8 mouse cellular contexts compared by ENCODE assay signal in the genomic region with DNA sequence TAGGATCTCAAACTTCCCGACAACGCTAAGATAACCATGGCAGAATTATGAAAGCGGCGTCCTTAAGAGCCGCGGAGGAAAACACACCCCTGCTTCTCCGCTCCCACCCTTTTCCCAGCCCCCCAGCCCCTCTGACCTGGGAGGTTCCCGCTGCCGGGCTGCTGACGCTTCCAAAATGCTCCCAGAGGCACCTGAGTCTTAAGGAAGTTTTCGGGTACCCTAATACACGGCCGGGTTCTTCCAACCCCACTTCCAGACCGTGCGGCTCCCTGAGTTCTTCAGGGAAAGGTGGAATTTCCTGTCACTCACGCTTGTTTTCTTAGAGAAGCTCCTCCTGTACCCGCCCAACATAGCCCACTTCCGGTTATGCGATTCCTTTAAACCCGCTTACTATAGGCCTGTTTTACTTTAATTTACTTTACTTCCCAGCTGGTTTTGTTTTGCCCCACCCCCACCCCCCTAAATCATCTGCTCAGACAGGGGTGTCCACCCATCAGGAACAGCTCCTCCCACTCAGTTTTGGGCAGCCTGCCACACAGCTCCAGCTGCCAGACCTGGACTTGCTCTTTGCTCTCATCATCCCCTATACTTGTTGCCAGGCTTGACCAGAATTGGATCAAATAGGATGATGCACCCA. TPM values are rescaled to one million over a fixed set of nuclear protein-coding genes. Genes with fewer than 3 reads are reported as not detected.
DNase-seq lines count a peak whose midpoint lies in the region; ATAC-seq lines count a peak whose summit lies in the region.

Gene Zfp945, minus strand, starts transcription at position 290 of the 637 bp plus-strand sequence.

- H3K9ac ChIP-seq in heart, embryonic 12.5 days, result peak within 1 kb of the TSS; percentile 85
- H3K9ac ChIP-seq in kidney, embryonic 16.5 days (replicated peaks; ENCODE audit: low read length), result peak within 1 kb of the TSS; percentile 84

- no peaks in the 10 kb centered on the region for H3K4me1 ChIP-seq in brown adipose tissue, adult 24 weeks (ENCODE audit: control insufficient read depth, insufficient read depth, insufficient read length, low read length)
- peaks cover 8% of the 10 kb centered on the region for H3K4me1 ChIP-seq in heart, embryonic 12.5 days (replicated peaks)
- H3K4me1 ChIP-seq in kidney, embryonic 16.5 days (ENCODE audit: insufficient read depth, low read length), result peaks cover 9% of the 10 kb centered on the region

- ATAC-seq in CD4-positive, CD25-positive, alpha-beta regulatory T cell, adult 4 months, result peak; percentile 63
- peak; percentile 87 for ATAC-seq in heart, embryonic 12.5 days (ENCODE audit: insufficient number of reproducible peaks, low FRiP score)
- peak; percentile 97 for ATAC-seq in kidney, embryonic 16.5 days (ENCODE audit: low FRiP score, low TSS enrichment)
- peak; percentile 55 for ATAC-seq in monocyte, adult 5-6 weeks (replicated peaks; ENCODE audit: insufficient number of reproducible peaks, low FRiP score, low TSS enrichment, poor library complexity, severe bottlenecking)

- peak within 1 kb of the TSS; percentile 61 for H3K4me2 ChIP-seq in heart, embryonic 12.5 days
- peak within 1 kb of the TSS; percentile 66 for H3K4me2 ChIP-seq in kidney, embryonic 16.5 days (replicated peaks; ENCODE audit: low read depth, low read length)

- peak within 1 kb of the TSS; percentile 75 for H3K27ac ChIP-seq in brown adipose tissue, adult 24 weeks (replicated peaks; ENCODE audit: low read depth, low read length)
- peak within 1 kb of the TSS; percentile 92 for H3K27ac ChIP-seq in heart, embryonic 12.5 days (ENCODE audit: poor library complexity, severe bottlenecking)
- peak within 1 kb of the TSS; percentile 93 for H3K27ac ChIP-seq in kidney, embryonic 16.5 days (ENCODE audit: low read length)

- no peaks in the 10 kb centered on the region for H3K9me3 ChIP-seq in heart, embryonic 12.5 days (replicated peaks)
- no peaks in the 10 kb centered on the region for H3K9me3 ChIP-seq in kidney, embryonic 16.5 days (ENCODE audit: low read length)

- peaks cover 16% of the 10 kb centered on the region for H3K36me3 ChIP-seq in heart, embryonic 12.5 days
- peaks cover 16% of the 10 kb centered on the region for H3K36me3 ChIP-seq in kidney, embryonic 16.5 days (ENCODE audit: insufficient read depth, low read length)
- H3K36me3 ChIP-seq in splenic B cell, adult 2 months (ENCODE audit: control insufficient read depth, insufficient read depth, low read length, poor library complexity, severe bottlenecking), result no peaks in the 10 kb centered on the region

- 0% methylated on average over 20 of the region's 20 CpGs for WGBS in heart, embryonic 12.5 days
- 0% methylated on average over 20 of the region's 20 CpGs for WGBS in kidney, embryonic 16.5 days

- peak; percentile 23 for DNase-seq in fat pad, adult 2 months (ENCODE audit: extremely low read depth, low read depth, low spot score)
- peak; percentile 74 for DNase-seq in liver
- peak; percentile 45 for DNase-seq in splenic B cell, adult 2 months (ENCODE audit: low read depth, low spot score)

- H3K27me3 ChIP-seq in heart, embryonic 12.5 days (replicated peaks), result no peaks in the 10 kb centered on the region
- H3K27me3 ChIP-seq in kidney, embryonic 16.5 days (ENCODE audit: insufficient read depth, low read length), result no peaks in the 10 kb centered on the region
- no peaks in the 10 kb centered on the region for H3K27me3 ChIP-seq in splenic B cell, adult 2 months (ENCODE audit: control insufficient read depth, insufficient read depth, low read length, poor library complexity, severe bottlenecking)

- peak within 1 kb of the TSS; percentile 89 for H3K4me3 ChIP-seq in brown adipose tissue, adult 24 weeks (ENCODE audit: insufficient read depth, low read depth, low read length)
- H3K4me3 ChIP-seq in heart, embryonic 12.5 days, result peak within 1 kb of the TSS; percentile 86
- H3K4me3 ChIP-seq in kidney, embryonic 16.5 days (ENCODE audit: low read length), result peak within 1 kb of the TSS; percentile 86

RNA-seq across cellular contexts. Expression of gene Zfp945, which starts in this region (rescaled TPM):
- 10 to 100 TPM; 21.1 to 24.5 TPM for polyA plus RNA-seq in CD4-positive, CD25-positive, alpha-beta regulatory T cell, adult 4 months (2017; shearing (Covaris generic))
- 3.4 and 4.9 TPM in 2 replicates for polyA plus RNA-seq in brown adipose tissue, adult 24 weeks (2012; ENCODE audit: insufficient read depth, insufficient read length, missing spikeins)
- polyA plus RNA-seq in heart, embryonic 12.5 days (2016; fragmentation: Nextera tagmentation; extraction: Ambion mirVana), result 17.1 and 17.8 TPM in 2 replicates
- 21.0 and 21.7 TPM in 2 replicates for polyA plus RNA-seq in kidney, embryonic 16.5 days (2015; fragmentation: Nextera tagmentation; extraction: Ambion mirVana)
- total RNA-seq in monocyte, adult 5-6 weeks (2017), result 20.8 to 26.5 TPM (median 26.3 TPM) in 3 replicates

Comparison
In these comparisons a context has a peak if more than half of its experiments do, and no peak if none do; other contexts are left out.
1. Peak in every context shown above with its lines: DNase-seq, ATAC-seq, H3K4me3 ChIP-seq and H3K27ac ChIP-seq.
2. DNase-seq: peak in every context shown above with its lines; median percentile 74 in liver; 45 in splenic B cell, adult 2 months; 23 in fat pad, adult 2 months.